Mouse (Mus musculus): ENCODE data around the gene Brd7.

DNA sequence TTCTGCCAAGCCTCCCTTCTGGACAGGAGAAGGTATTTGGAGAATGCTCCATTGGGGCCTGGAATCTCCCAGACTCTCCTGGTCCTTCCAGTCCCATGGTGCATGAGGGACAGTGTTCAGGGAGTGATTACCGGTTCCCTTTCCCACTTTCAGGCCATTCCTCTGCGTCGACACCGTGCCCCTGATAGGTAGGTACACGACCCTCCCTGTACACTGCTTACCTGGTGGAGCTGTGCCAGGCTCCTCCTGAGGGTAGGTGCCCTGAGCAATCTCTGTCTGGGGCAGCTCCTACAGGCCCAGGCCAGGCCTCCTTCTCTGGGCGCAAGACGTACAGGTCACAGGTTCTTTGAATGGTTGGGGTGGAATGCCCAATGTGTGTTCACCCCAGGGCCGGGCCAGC is 43.8 kb downstream of the Brd7 start:
- TF ChIP-seq CTCF (IDR thresholded peaks at IDR 0.05; ENCODE audit: low read depth, low read length) = no peak
- no peak for TF ChIP-seq POLR2A (IDR thresholded peaks at IDR 0.05; ENCODE audit: extremely low read depth, insufficient read depth, low read length)
